Mouse (Mus musculus): ENCODE data around the gene Amot.

The Amot gene

DNA sequence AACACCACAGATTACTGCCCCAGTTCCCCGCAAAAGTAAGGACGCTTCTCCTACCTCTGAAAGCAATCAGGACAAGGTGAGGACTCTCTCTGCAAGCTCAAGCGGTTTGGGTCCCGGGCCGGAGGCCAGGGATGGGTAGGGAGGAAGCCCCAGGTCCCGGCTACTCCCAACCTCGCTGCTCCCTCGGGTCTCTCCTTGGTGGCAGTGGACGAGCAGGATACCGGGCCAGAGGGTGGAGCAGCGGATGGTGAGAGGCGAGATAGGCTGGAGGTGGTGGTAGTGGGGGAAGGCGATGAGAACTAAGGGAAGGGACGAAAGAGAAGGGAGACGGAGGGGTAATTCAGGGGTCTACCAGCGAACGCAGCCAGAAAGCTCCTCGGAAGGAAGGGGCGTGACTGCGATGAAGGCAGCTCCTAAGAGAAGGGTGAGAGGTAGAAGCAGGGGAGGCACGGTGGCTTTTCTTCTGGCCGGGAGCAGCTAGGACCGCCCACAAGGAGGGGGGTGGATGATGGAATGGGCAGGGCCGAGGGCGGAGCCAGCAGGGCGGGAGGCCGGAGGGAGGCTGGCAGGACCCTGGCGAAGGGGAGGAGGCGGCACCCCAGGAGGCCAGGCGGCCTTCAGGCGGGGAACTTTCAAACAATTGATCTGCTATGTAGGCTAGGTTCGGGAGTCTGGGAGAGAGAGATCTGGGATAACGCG is at the start of gene Amot:
Gene Amot (minus strand): TSS at position 465 of the 699 bp plus-strand sequence.
- DNase-seq (ENCODE audit: low read depth): no peak

- no peak for DNase-seq (ENCODE audit: low read depth)
Observed at GRCm38 (mm10) chrX:145545060-145545459, 40.1 kb upstream of the Amot start.

DNA sequence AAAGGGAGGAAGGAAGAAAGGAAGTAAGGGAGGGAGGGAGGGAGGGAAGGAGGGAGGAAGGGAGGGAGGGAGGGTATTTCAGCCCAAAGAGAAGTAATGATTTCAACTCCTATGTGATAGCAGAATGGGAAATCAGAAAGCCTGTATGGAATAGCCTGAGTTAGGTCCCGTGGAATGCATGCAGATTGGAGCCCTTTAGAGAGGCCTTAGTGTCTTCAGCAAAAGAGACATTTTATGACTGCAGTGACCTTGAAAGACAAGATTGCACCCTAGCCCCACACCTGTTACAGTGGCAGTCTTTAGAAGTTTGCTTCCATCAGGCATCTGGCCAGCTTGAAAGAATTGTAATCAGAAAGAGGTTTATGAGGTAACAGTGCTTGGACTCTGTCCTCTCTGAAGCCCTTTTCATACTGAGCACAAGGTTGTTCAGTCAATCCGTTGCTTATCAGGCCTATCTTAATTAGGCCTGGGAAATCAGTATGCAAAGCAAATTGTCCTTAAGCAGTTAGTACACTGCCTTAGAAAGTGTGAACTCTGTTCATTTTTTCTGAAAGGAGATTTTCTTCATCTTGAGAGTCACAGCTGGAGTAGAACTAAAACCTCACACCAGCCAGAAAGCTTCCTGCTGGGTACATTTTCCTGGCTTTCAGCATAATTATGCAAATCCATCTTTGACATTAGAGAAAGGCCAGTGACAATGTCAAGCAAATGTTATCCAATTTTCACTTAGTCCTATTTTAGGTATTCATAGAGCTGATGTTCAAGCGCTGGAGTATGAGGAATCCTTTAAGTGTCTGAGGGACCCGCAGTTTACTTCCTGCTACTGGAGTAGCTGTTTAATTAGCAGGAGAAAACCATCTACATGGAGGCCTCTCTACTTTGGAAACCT is 38.9 kb upstream of the Amot start:
- no peak for DNase-seq (ENCODE audit: low read depth)

DNA sequence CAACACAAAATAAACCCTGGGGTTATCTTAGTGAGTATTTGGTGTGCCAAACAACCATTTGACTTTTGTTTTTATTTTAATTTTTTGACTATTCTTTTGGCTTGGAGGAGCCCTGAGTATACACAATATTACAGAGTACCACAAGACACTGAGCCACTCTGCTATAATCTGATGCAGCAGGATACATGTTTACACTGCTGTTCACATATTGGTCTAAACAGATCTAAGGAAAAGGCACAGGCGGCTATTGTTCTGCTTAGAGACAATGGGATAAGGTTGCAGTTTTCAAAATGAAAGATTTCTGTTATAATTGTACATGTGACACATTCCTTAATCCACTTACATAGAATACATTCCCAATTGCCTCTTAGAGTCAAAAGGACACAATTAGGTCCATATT is 36.1 kb upstream of the Amot start:
- DNase-seq (ENCODE audit: low read depth): no peak

DNA sequence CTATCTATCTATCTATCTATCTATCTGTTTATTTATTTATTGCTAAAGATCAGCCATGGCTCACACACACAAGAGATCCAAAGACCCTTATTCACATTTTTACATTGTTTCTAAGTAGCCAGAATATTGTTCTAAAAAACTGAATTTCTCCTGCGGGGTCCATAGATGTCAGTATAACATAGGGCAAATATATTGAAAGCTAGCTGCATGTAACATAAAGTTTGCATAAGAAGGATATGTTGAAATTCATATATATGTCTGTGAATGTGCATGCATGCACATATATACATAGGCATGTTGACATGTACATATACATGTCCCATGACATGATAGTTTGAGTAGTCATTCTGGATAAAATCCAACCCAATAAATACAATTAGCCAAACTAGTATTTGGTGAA is 35.3 kb upstream of the Amot start:
- DNase-seq (ENCODE audit: low read depth): no peak

GRCm38 (mm10) chrX:145529602-145530001 is 24.6 kb upstream of the Amot start:
- DNase-seq (ENCODE audit: low read depth): no peak

- no peak for DNase-seq (ENCODE audit: low read depth)
Observed at GRCm38 (mm10) chrX:145516322-145517066, 11.5 kb upstream of the Amot start.

DNA sequence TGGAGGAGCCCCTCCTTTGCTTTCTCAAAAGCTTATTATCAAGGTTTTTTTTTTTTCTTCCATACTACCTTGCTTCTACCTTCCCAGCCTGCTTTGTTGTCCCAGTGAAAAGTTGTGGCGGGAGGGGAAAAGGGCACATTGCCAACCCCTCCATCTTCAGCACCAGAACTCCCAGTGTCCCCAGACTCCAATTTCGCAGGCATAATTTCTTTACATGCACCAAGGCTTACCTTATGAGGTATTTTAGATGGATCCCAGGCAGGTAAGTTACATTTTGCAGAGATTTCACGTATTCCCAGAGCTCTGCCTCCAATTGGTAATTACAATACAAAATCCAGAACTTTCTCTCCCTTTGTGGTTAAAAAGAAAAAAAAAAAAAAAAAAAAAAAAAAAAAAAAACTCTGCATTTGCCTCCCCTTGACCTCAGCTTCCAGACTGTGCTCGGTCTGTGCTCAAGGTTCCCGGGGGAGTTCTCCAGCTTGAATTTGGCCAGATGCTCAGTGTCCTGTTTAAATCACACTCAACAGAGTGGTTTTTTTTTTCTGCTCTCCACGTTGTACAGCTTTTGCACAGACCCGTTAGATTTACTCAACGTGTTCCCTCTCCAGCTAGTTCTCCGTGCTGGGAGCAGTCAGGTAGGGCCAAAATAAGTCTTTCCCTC is 10.6 kb upstream of the Amot start:
- DNase-seq (ENCODE audit: low read depth): no peak

GRCm38 (mm10) chrX:145510675-145511074 is 5.7 kb upstream of the Amot start:
- DNase-seq (ENCODE audit: low read depth): no peak

GRCm38 (mm10) chrX:145505457-145506201 is 648 bp upstream of the Amot start:
- DNase-seq (ENCODE audit: low read depth): no peak

GRCm38 (mm10) chrX:145501666-145502355 is 3.2 kb downstream of the Amot start:
- no peak for DNase-seq (ENCODE audit: low read depth)

DNA sequence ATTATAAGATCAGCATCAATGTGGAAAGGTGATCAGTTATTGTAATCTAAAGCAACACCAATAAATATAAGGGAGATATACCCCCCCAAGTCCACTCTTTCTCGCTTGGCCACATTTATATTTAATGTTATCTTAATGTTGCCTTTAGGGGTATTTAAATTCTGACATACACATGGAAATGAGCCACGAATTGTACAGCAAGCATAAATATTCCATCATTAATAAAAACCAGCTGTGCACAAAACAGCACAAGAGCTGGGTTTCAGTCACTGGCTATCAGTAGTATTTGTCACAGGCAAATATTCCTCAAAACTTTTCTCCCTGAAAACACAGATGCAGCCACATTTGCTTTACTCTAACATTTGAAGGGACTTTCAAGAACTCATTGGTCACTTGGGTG is 5.9 kb downstream of the Amot start:
- DNase-seq (ENCODE audit: low read depth): no peak

GRCm38 (mm10) chrX:145498691-145499090 is 6.3 kb downstream of the Amot start:
- DNase-seq (ENCODE audit: low read depth): no peak

DNA sequence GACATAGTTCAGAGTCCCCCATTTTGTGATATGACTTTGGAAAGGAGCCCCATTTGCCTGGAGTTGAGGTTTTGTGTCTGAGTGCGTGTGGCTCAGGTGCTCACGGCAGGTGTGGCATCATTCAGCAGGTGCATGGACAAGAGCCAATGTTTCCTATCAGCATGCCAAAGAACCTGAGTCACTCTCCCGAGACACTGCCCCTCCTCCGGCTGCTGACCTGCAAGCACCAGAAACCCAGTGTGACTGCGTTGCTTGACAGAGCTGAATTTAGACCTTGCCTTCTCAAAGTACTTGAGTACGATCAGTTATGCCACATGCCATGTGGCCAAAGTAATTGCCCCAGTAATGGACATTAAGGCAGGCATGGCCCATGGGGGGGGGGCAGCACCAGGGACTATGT is 7.5 kb downstream of the Amot start:
- no peak for DNase-seq (ENCODE audit: low read depth)

DNA sequence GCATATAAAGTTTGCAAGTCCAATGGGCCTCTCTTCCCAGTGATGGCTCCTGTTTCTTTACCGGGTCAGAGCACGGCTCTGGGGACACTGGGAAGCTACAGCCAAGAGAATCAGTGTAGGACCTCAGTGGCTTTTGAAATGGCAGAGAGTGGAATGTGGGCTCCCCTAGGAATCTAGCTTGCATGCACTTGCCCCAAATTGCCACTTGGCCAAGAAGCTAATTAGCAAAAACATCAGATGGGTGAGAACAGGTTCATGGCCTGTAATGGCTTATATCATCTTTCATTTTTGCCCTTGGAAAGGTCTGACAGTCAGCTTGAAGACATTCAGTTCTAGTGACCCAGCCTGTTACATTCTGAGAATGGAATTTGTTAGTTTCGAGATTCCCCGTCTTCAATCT is 9.6 kb downstream of the Amot start:
- DNase-seq (ENCODE audit: low read depth): no peak

DNA sequence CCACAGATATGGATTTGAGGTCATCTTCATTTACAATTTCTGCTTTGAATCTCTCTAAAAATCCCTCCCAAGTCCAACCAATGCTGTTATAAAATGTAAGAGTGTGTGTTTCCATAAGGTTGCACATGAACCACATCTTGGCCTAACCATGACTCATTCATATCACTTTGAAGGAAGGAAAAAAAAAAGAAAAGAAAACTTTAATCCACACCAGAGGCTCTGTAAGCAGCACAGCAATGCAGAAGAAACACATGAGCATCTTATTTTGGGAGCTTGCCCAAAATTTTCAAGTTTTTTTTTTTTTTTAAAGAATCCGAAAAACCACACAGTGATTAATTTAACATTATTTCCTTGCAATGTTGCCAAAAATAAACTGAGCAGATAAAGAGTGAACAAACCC is 14.2 kb downstream of the Amot start:
- no peak for DNase-seq (ENCODE audit: low read depth)

- no peak for DNase-seq (ENCODE audit: low read depth)
Observed at GRCm38 (mm10) chrX:145490417-145490816, 14.6 kb downstream of the Amot start.

DNA sequence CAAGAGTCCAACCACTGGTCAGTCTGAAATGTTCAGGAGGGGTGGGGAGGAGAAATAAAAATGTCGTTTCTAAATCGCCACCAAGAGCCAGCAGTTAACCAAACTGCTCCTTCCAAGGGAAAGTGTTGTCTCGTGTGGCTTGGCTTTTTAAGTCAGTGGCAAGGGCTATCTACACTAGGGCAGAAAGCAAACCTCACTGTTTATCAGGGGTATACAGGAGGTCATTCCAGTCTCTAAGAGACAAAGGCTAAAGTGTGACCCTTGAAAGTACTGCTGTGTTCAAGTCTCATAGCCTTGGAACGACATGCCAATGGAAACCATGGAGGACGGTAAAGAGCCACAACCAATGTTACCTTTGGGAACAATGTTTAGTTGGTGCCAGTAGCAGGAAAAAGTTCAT is 15.0 kb downstream of the Amot start:
- DNase-seq (ENCODE audit: low read depth): no peak

DNA sequence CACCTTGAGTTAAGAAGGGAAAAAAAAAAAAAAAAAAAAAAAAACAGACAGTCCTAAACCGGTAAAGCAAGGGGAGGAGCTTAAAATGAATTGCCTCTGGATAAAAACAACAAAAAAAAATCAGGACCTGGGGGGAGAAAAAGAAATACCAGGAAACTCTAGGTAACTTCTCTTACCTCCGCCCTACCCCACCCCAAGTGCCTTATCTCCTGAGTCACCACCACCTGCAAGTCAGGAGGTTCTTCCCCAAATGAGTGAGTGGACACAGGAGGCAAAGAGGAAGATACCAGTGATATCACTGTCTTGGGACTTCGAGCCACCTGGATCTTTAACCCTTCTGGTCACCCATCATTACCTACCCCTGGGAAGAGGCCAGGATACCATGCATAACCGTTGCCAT is 19.5 kb downstream of the Amot start:
- no peak for DNase-seq (ENCODE audit: low read depth)

DNA sequence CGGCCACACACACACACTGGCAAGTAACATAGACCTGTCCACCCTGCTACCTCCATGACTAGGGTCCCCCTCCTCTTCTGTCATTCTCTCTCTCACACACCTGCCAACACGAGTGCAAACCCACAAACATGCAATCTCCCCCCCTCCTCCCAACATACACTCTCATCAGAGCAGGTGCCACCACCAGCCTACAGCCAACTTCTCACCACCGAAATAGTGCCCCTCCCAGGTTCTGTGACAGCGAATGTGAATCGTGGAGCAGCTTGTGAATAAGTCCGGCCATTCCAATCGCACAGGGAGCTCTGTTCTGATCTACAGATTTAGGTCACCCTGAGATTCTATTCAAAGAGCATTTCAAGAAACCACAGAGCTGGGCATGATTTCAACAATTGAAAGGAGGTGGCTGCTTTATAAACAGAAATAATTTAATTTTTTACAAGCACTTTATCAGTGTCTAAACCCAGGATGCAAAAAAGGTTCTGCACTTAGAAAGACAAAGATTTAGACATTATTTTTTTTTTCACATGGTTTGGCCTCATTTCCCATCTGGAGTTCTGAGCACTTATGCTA is 21.4 kb downstream of the Amot start:
- no peak for DNase-seq (ENCODE audit: low read depth)

DNA sequence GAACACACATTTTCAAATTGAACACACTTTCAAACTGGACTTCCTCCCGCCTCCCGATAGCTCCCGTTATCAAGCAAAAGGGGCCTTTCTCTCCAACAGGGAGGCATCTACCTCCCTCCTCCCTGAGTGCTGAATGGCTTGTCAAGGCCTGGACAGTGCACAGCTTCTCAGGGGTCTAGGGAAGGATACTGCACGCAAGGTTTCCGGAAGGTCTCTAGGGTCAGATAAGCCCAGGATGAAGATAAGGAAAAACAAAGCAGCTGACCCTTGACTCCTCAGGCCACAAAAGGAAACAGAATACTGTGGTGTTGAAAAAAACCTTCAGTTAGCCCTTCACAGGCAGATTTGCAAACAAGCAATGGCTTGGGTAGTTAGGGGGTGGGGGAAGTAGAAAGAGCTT is 22.6 kb downstream of the Amot start:
- no peak for DNase-seq (ENCODE audit: low read depth)

All from 416B (cell line).